Mouse (Mus musculus): Measurements from ENCODE around the gene Lbhd2. TPM values are rescaled to one million over a fixed set of nuclear protein-coding genes. Genes with fewer than 3 reads are reported as not detected.

The Lbhd2 gene
- polyA plus RNA-seq, 1 experiment from 2014 or later = not detected

DNA sequence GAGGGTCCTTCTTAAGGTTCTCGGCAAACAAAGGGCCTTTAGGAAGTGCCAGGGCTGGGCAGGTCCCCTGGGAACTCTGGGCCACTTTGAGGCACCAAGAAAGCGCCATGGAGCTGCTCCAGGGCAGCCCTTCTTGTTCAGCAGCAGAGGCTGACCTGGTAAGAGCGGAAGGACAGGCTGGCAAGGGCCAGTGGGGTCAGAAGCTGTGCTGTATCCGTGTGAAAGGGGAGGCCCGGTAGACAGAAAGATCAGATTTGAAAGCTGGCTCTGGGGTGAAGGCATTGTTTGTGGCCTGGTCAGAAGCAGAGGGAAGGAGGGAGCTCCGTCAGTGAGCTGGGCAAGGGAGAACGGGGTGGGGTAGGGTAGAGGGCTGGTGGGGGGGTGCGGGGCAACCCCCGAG lies 40.7 kb downstream of the Lbhd2 start:
- peaks cover 12% of the 10 kb centered on the region for H3K4me1 ChIP-seq (replicated peaks; ENCODE audit: control insufficient read depth, insufficient read depth, low read length)
- no peak overlapping the region for H3K4me3 ChIP-seq (ENCODE audit: low read depth, low read length)
- ATAC-seq (replicated peaks; ENCODE audit: low FRiP score) = no peak
- WGBS = 4% methylated on average over 9 of the region's 9 CpGs
- no peaks in the 10 kb centered on the region for H3K36me3 ChIP-seq (ENCODE audit: control insufficient read depth, insufficient read depth, low read length)
- no peak overlapping the region for H3K4me2 ChIP-seq (ENCODE audit: low read depth, low read length, severe bottlenecking)
- no peak overlapping the region for H3K27ac ChIP-seq (ENCODE audit: low read depth, low read length)
- no peaks in the 10 kb centered on the region for H3K9me3 ChIP-seq (ENCODE audit: control insufficient read depth, low read length)
- no peak for DNase-seq (ENCODE audit: low spot score)
- peaks cover 88% of the 10 kb centered on the region for H3K27me3 ChIP-seq (ENCODE audit: control insufficient read depth, insufficient read depth, low read length)
- no peak overlapping the region for H3K9ac ChIP-seq (ENCODE audit: low read length)

DNA sequence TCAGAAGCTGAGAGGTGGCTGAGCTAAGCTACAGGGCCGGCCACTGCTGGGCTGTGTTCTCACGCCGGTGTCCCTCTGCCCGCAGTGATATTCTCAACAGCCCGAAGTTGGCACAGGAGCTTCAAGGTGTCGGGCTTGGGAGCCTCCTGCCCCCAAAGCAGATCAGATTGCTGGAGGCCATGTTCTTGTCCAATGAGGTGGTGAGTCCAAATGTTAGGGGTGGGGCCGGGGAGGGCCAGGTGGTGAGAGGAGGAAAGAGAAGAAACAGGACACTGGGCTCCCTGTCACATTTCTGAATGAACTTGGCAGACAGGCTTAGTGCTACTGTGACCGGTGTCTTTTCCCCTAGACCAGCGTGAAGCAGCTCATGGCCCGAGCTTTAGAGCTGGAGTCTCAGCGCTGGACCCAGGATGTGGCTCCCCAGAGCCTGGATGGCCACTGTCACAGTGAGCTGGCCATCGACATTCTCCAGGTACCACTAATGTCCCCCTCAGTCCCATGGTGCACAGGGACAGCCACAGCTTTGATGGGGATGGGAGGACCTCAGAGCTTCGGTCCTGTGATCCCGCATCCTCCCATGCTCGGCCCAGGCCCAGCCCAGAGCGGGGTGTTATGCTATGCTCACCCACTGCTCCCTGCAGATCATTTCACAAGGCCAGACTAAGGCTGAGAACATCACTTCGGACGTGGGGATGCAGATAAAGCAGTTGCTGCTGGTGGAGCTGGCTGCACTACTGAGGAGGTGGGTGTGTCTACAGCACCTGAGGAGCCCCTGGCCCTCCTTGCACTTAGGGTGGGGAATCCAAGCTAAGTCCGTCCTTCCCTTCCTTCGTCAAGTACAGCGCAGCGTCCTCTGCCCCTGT lies 41.5 kb downstream of the Lbhd2 start:
- H3K4me3 ChIP-seq (ENCODE audit: low read depth, low read length) = no peak overlapping the region
- ATAC-seq (replicated peaks; ENCODE audit: low FRiP score) (no peak), DNase-seq (ENCODE audit: low spot score) (no peak)

DNA sequence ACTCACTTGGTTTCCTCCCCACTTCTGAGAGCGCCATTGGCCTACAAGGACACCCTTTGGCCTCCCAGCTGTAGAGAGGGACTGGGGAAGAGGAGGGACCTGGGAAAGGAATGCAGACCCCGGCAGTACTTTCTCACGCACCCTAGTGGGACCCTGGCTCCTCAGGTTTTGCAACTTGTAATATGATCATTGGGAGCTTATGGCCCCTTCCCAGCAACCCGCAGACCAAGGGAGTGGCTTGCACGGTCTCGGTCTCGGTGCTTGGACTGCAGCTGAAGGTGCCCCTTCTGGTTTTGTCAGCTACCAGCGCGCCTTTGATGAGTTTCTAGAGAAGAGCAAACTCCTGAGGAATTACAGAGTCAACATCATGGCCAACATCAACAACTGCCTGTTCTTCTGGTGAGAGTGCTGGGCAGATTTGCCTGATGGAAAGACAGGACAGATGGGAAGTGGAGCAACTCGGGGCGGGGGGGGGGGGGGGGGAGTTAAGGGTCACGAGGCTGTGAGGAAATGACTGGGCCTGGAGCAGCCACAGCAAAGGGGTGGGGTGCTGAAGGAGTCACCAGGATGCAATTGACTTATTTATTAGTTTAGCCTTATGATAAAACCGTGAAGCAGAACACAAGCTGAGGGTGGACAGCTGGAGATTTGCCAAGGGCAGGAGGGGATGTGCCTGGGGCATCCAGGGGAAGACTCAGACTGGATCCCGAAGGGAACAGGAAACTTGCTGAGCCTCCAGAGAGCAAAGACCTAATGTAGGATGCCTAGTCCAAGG lies 42.5 kb downstream of the Lbhd2 start:
- no peak overlapping the region for H3K27ac ChIP-seq (ENCODE audit: low read depth, low read length)
- H3K4me1 ChIP-seq (replicated peaks; ENCODE audit: control insufficient read depth, insufficient read depth, low read length) = peaks cover 7% of the 10 kb centered on the region
- peaks cover 71% of the 10 kb centered on the region for H3K27me3 ChIP-seq (ENCODE audit: control insufficient read depth, insufficient read depth, low read length)
- H3K4me3 ChIP-seq (ENCODE audit: low read depth, low read length) = no peak overlapping the region
- DNase-seq (ENCODE audit: low spot score) = no peak
- H3K4me2 ChIP-seq (ENCODE audit: low read depth, low read length, severe bottlenecking) = no peak overlapping the region
- 21% methylated on average over 13 of the region's 14 CpGs for WGBS
- H3K9ac ChIP-seq (ENCODE audit: low read length) = no peak overlapping the region
- H3K9me3 ChIP-seq (ENCODE audit: control insufficient read depth, low read length) = no peaks in the 10 kb centered on the region
- H3K36me3 ChIP-seq (ENCODE audit: control insufficient read depth, insufficient read depth, low read length) = no peaks in the 10 kb centered on the region
- no peak for ATAC-seq (replicated peaks; ENCODE audit: low FRiP score)

More for the DNA sequence above, 41.5 kb downstream of the Lbhd2 start:
- Histone ChIP-seq H3K9ac (ENCODE audit: low read length) (no peak overlapping the region), H3K9me3 (ENCODE audit: control insufficient read depth, low read length) (no peaks in the 10 kb centered on the region), H3K4me2 (ENCODE audit: low read depth, low read length, severe bottlenecking) (no peak overlapping the region), H3K27ac (ENCODE audit: low read depth, low read length) (no peak overlapping the region), H3K4me1 (replicated peaks; ENCODE audit: control insufficient read depth, insufficient read depth, low read length) (peaks cover 7% of the 10 kb centered on the region), H3K27me3 (ENCODE audit: control insufficient read depth, insufficient read depth, low read length) (peaks cover 81% of the 10 kb centered on the region), H3K36me3 (ENCODE audit: control insufficient read depth, insufficient read depth, low read length) (no peaks in the 10 kb centered on the region)
- WGBS = 11% methylated on average over 22 of the region's 22 CpGs

DNA sequence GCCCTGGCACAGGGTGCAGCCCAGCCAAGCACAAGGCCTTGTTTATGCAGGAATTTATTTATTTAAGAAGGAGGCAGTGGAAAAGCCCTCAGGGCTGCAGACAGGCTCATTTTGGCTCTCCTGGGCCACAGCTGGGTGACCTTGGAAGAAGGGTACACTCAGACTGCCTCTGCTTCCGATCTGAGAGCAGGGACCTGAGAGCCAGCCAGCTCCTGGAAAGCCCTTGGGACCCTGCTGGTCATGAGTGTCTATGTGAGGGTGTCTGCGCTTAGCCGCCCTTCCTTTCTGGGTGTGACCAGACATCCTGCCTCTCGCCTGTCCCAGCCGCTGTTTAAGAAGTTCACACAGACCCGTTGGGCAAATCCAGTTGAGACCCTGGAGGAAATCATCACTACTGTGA lies 43.8 kb downstream of the Lbhd2 start:
- H3K27ac ChIP-seq (ENCODE audit: low read depth, low read length) = no peak overlapping the region
- 35% methylated on average over 6 of the region's 6 CpGs for WGBS
- peaks cover 58% of the 10 kb centered on the region for H3K27me3 ChIP-seq (ENCODE audit: control insufficient read depth, insufficient read depth, low read length)
- no peaks in the 10 kb centered on the region for H3K9me3 ChIP-seq (ENCODE audit: control insufficient read depth, low read length)
- ATAC-seq (replicated peaks; ENCODE audit: low FRiP score) (no peak), DNase-seq (ENCODE audit: low spot score) (no peak)
- peaks cover 7% of the 10 kb centered on the region for H3K4me1 ChIP-seq (replicated peaks; ENCODE audit: control insufficient read depth, insufficient read depth, low read length)
- no peak overlapping the region for H3K4me2 ChIP-seq (ENCODE audit: low read depth, low read length, severe bottlenecking)
- no peaks in the 10 kb centered on the region for H3K36me3 ChIP-seq (ENCODE audit: control insufficient read depth, insufficient read depth, low read length)
- no peak overlapping the region for H3K4me3 ChIP-seq (ENCODE audit: low read depth, low read length)
- no peak overlapping the region for H3K9ac ChIP-seq (ENCODE audit: low read length)

DNA sequence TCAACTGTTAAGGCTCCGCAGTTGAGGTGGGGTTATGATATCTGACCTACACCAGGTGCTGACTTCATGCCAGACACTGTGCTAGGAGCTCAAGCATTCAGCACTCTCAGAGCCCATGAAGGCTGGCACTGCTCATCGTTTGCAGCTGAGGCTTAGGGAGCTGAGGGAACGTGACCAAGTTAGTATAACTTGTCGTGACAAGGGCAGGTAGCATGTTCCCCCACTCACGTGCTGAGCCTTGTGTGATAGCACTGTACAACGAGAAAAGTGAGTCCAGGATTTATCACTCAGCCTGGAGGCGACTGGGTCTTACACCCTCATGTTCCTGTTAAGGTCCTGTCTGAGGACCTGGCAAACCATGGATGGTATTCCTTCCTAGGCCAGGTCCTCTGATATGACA lies 45.0 kb downstream of the Lbhd2 start:
- H3K4me3 ChIP-seq (ENCODE audit: low read depth, low read length) = no peak overlapping the region
- ATAC-seq (replicated peaks; ENCODE audit: low FRiP score) = no peak
- WGBS = 83% methylated on average over 7 of the region's 7 CpGs

DNA sequence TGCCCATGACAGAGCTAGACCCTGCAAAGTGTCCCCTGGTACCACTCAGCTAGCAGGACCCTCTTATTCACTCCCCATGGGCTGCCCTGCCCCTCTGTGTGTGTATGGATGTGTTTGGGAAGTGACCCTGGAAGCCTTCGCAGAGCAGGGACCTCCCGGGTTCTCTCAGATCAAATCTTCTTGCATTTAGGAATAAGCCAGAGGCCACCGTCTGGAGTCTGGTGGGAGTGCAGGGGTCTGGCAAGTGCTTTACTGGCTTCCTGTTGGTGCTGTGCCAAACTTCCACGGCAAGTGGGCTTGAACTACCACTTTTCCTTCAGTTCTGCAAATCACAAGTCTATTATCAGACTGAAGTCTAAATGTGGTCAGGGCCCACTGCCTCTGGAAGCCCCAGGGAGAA lies 47.4 kb downstream of the Lbhd2 start:
- no peaks in the 10 kb centered on the region for H3K36me3 ChIP-seq (ENCODE audit: control insufficient read depth, insufficient read depth, low read length)
- H3K4me2 ChIP-seq (ENCODE audit: low read depth, low read length, severe bottlenecking) = no peak overlapping the region
- H3K27ac ChIP-seq (ENCODE audit: low read depth, low read length) = no peak overlapping the region
- no peaks in the 10 kb centered on the region for H3K4me1 ChIP-seq (replicated peaks; ENCODE audit: control insufficient read depth, insufficient read depth, low read length)
- H3K9ac ChIP-seq (ENCODE audit: low read length) = no peak overlapping the region
- ATAC-seq (replicated peaks; ENCODE audit: low FRiP score) = no peak
- H3K9me3 ChIP-seq (ENCODE audit: control insufficient read depth, low read length) = no peaks in the 10 kb centered on the region
- no peak for DNase-seq (ENCODE audit: low spot score)
- H3K4me3 ChIP-seq (ENCODE audit: low read depth, low read length) = no peak overlapping the region
- 48% methylated on average over 4 of the region's 4 CpGs for WGBS
- peaks cover 24% of the 10 kb centered on the region for H3K27me3 ChIP-seq (ENCODE audit: control insufficient read depth, insufficient read depth, low read length)

More for the DNA sequence above, 45.0 kb downstream of the Lbhd2 start:
- no peak for DNase-seq (ENCODE audit: low spot score)
- 0 out of 2 replicates have a peak, but pooled peaks cover 2% of the 10 kb centered on the region for H3K4me1 ChIP-seq (replicated peaks; ENCODE audit: control insufficient read depth, insufficient read depth, low read length)
- H3K27ac ChIP-seq (ENCODE audit: low read depth, low read length) = no peak overlapping the region
- no peaks in the 10 kb centered on the region for H3K9me3 ChIP-seq (ENCODE audit: control insufficient read depth, low read length)
- no peak overlapping the region for H3K9ac ChIP-seq (ENCODE audit: low read length)
- no peaks in the 10 kb centered on the region for H3K36me3 ChIP-seq (ENCODE audit: control insufficient read depth, insufficient read depth, low read length)
- peaks cover 46% of the 10 kb centered on the region for H3K27me3 ChIP-seq (ENCODE audit: control insufficient read depth, insufficient read depth, low read length)
- H3K4me2 ChIP-seq (ENCODE audit: low read depth, low read length, severe bottlenecking) = no peak overlapping the region

DNA sequence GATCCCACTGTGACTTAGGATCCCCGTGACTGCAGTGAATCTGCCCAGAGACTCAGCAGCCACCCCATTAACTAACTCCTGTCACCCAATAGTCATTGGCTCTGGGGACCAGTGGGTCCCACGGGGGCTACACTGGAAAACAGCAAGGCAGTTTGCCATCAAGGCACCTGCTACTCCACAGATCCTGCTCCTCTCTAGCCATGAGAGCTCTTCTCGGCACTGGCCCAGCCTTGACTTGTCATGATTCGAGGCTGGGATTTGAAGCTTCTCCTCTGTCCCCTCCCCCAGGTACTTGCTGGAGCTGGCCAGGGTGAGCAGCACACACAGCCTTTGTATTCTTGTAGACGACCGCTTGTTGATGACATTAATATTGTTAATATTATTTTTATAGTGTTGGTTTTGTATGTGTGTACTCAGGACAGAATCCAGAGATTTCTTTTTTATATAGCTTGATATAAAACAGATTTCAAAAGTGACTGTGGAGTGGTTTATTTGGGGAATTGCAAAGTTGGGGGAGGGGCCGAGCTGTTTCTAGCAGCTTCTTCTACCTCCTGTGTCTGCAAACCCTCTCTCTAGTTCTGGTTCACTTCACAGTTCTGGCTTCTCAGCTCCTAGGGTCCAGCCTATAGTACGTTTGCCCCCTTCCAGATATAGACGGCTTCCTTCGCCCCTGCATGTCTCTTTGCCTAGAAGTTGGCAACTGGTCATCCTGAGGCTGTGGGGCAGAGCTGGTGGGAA lies 48.1 kb downstream of the Lbhd2 start:
- 68% methylated on average over 10 of the region's 10 CpGs for WGBS
- peaks cover 17% of the 10 kb centered on the region for H3K27me3 ChIP-seq (ENCODE audit: control insufficient read depth, insufficient read depth, low read length)
- no peak overlapping the region for H3K27ac ChIP-seq (ENCODE audit: low read depth, low read length)

DNA sequence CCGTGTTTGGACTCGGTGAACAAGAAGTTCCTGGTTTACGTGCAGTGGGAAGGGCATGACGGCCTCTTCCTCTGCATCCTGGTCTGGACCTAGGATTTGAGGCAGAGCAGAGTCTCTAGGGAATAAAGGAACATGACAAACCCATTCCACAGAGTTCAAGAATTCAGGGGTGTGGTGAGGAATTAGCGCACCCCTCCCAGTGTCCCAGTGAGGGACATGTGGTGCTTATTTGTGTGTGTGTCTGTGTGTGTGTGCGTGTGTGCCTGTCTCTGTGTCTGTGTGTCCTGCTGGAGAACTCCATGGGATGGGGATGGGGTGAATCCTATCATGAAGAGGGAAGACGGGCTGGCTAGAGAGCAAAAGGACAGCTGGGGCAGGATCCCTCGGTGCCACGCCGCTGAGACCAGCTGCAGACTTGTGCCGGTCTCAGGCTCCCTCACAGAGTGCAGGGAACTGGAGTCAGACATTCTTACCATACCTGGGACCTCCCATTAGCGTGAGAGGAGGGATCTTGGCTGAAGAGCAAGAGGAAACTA lies 48.8 kb downstream of the Lbhd2 start:
- no peaks in the 10 kb centered on the region for H3K36me3 ChIP-seq (ENCODE audit: control insufficient read depth, insufficient read depth, low read length)
- no peaks in the 10 kb centered on the region for H3K9me3 ChIP-seq (ENCODE audit: control insufficient read depth, low read length)
- H3K27me3 ChIP-seq (ENCODE audit: control insufficient read depth, insufficient read depth, low read length) = peaks cover 11% of the 10 kb centered on the region
- no peaks in the 10 kb centered on the region for H3K4me1 ChIP-seq (replicated peaks; ENCODE audit: control insufficient read depth, insufficient read depth, low read length)
- H3K4me2 ChIP-seq (ENCODE audit: low read depth, low read length, severe bottlenecking) = no peak overlapping the region
- H3K27ac ChIP-seq (ENCODE audit: low read depth, low read length) = no peak overlapping the region
- WGBS = 75% methylated on average over 12 of the region's 12 CpGs
- DNase-seq (ENCODE audit: low spot score) (no peak), ATAC-seq (replicated peaks; ENCODE audit: low FRiP score) (no peak)
- H3K4me3 ChIP-seq (ENCODE audit: low read depth, low read length) = no peak overlapping the region
- H3K9ac ChIP-seq (ENCODE audit: low read length) = no peak overlapping the region

More for the DNA sequence above, 48.1 kb downstream of the Lbhd2 start:
- Histone ChIP-seq H3K4me1 (replicated peaks; ENCODE audit: control insufficient read depth, insufficient read depth, low read length) (no peaks in the 10 kb centered on the region), H3K9me3 (ENCODE audit: control insufficient read depth, low read length) (no peaks in the 10 kb centered on the region), H3K4me2 (ENCODE audit: low read depth, low read length, severe bottlenecking) (no peak overlapping the region), H3K4me3 (ENCODE audit: low read depth, low read length) (no peak overlapping the region), H3K9ac (ENCODE audit: low read length) (no peak overlapping the region), H3K36me3 (ENCODE audit: control insufficient read depth, insufficient read depth, low read length) (no peaks in the 10 kb centered on the region)
- no peak for ATAC-seq (replicated peaks; ENCODE audit: low FRiP score)
- no peak for DNase-seq (ENCODE audit: low spot score)
